Mouse (Mus musculus) heart, postnatal 0 days (tissue): ENCODE results near the gene Prkd3. TPM values are rescaled to one million over a fixed set of nuclear protein-coding genes. Genes with fewer than 3 reads are reported as not detected.

Experiments
- ATAC-seq: fragments of 200-750 bp; cut with Nextera tagmentation; 2 replicates; pipeline ENCODE4 v1.8.0; 2017; ENCODE audit warnings: low read depth, moderate number of reproducible peaks, moderate library complexity; ENCODE audit not compliant: insufficient read depth
- DNase-seq: peaks from one replicate; pipeline ENCODE4 v3.0.0-alpha.2; 2016; ENCODE audit warnings: low spot score
- H3K27ac ChIP-seq: fragments of 300-500 bp; sonication (generic); 2 replicates; pipeline ENCODE4 v1.5.1; 2014; ENCODE audit warnings: low read depth, mild to moderate bottlenecking
- H3K27me3 ChIP-seq: fragments of 300-500 bp; sonication (generic); 2 replicates; pipeline ENCODE4 v1.6.1; 2014; ENCODE audit warnings: low read length, mixed read lengths; ENCODE audit not compliant: control insufficient read depth, insufficient read depth
- H3K36me3 ChIP-seq: fragments of 300-500 bp; sonication (generic); replicated peaks from 2 replicates; pipeline ENCODE4 v1.6.1; 2014; ENCODE audit warnings: low read length, mixed read lengths; ENCODE audit not compliant: control insufficient read depth, insufficient read depth
- H3K4me1 ChIP-seq: fragments of 300-500 bp; sonication (generic); 2 replicates; pipeline ENCODE4 v1.6.1; 2014; ENCODE audit warnings: antibody characterized with exemption; ENCODE audit not compliant: control insufficient read depth, insufficient read depth
- H3K4me2 ChIP-seq: fragments of 300-500 bp; sonication (generic); 2 replicates; pipeline ENCODE4 v1.6.1; 2014; ENCODE audit warnings: low read depth, mild to moderate bottlenecking, low read length, moderate library complexity
- H3K4me3 ChIP-seq: fragments of 300-500 bp; sonication (generic); 2 replicates; pipeline ENCODE4 v1.5.1; 2014; ENCODE audit warnings: low read depth, low read length
- H3K9ac ChIP-seq: fragments of 300-500 bp; sonication (generic); replicated peaks from 2 replicates; pipeline ENCODE4 v1.6.1; 2014; ENCODE audit warnings: low read depth, low read length, mixed read lengths
- H3K9me3 ChIP-seq: fragments of 300-500 bp; sonication (generic); replicated peaks from 2 replicates; pipeline ENCODE4 v1.6.1; 2016; ENCODE audit warnings: low read length; ENCODE audit not compliant: control insufficient read depth
- CTCF ChIP-seq: IDR thresholded peaks from 2 replicates; pipeline ENCODE4 v1.5.1; 2016; ENCODE audit warnings: antibody characterized with exemption, control low read depth, low read depth
- EP300 ChIP-seq: IDR thresholded peaks from 2 replicates; pipeline ENCODE4 v1.6.1; 2016; ENCODE audit warnings: antibody characterized with exemption, low read depth
- WGBS: fragments of 180-500 bp; shearing (Covaris S2); extraction: QIAGEN DNeasy Blood & Tissue Kit; methylation state at CpG from one replicate; pipeline ENCODE4 v1.1.7; 2014; 5-methylcytosine and 5-hydroxymethylcytosine counted together
- polyA plus RNA-seq: library from polyadenylated mRNA; unstranded; fragments of >200 nt; fragmentation: Nextera tagmentation; extraction: Ambion mirVana; gene quantifications from 2 replicates; pipeline ENCODE4 v1.2.1, GENCODE M21; 2015
- total RNA-seq: library from RNA; depleted of rRNA; stranded (reverse); fragments of >200 nt; gene quantifications from 2 replicates; pipeline ENCODE4 v1.2.3, GENCODE M21; 2014; ENCODE audit warnings: low replicate concordance

Prkd3 gene
- total and polyA plus RNA-seq, 2 experiments from 2014 or later, result 12.4 to 39.7 TPM

DNA sequence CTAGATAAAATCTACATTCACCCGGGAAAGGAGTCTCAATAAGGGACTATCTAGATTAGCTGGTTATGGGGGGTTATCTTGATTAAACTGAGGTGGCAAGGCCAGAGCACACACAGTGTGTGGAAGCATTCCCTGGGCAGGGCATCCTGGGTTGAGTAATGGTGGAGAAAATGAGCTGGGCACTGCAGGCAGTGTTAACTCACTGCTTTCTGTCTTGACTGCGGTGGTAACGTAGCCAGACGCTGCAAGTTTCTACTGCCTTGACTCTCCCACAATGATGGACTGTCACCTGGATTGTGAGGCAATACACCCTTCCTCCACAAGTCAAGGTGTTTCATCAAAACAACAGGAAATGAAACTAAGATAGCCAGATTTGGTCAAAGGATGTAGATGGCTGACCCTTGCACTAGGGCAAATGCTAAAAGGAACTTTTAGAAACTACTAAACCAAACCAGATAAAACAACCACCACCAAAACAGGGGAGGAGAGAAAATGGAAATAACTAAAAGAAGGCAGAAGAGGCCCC lies 20.8 kb downstream of the Prkd3 start:
- ATAC-seq, result no peak

DNA sequence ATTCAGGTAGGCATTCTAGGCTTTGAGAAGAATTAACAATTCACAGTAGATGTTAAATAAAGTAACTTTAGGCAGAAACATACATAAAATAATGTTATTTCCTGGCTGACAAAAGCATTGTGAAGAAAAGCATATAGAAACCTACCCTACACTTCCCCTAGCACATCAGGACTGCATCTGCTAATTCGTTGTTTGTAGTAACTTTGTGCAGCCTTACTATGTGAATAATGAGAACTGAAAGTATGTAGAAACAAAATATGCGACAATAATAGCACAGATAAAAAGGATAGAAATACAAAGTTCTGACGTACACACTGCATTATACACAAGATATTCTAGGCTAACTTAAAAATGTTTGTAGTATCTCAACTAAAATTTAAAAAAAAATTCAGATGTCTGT lies 21.4 kb downstream of the Prkd3 start:
- Histone ChIP-seq H3K4me1 (peaks cover 7% of the 10 kb centered on the region; the same call in 1 of the 2 replicates), H3K4me2 (no peak overlapping the region), H3K9me3 (no peaks in the 10 kb centered on the region), H3K36me3 (no peaks in the 10 kb centered on the region), H3K4me3 (no peak overlapping the region), H3K27me3 (no peaks in the 10 kb centered on the region), H3K27ac (no peak overlapping the region), H3K9ac (no peak overlapping the region)
- ATAC-seq (no peak), DNase-seq (no peak)
- TF ChIP-seq EP300 (no peak), CTCF (no peak)
- WGBS, result 88% methylated on average over 3 of the region's 3 CpGs

More for the DNA sequence above, 20.8 kb downstream of the Prkd3 start:
- Histone ChIP-seq H3K4me3 (no peak overlapping the region), H3K9ac (no peak overlapping the region), H3K9me3 (no peaks in the 10 kb centered on the region), H3K4me1 (peaks cover 2% of the 10 kb centered on the region; the same call in 1 of the 2 replicates), H3K36me3 (no peaks in the 10 kb centered on the region), H3K27me3 (no peaks in the 10 kb centered on the region), H3K27ac (no peak overlapping the region), H3K4me2 (no peak overlapping the region)
- no peak for TF ChIP-seq EP300
- no peak for TF ChIP-seq CTCF
- DNase-seq, result no peak
- 92% methylated on average over 4 of the region's 4 CpGs for WGBS

- no peak overlapping the region for H3K4me3 ChIP-seq
- no peaks in the 10 kb centered on the region for H3K9me3 ChIP-seq
- DNase-seq (no peak), ATAC-seq (no peak)
- no peak overlapping the region for H3K27ac ChIP-seq
- WGBS, result 86% methylated on average over 2 of the region's 2 CpGs
- no peak overlapping the region for H3K4me2 ChIP-seq
- no peaks in the 10 kb centered on the region for H3K27me3 ChIP-seq
- H3K9ac ChIP-seq, result no peak overlapping the region
- H3K4me1 ChIP-seq, result peaks cover 8% of the 10 kb centered on the region; the same call in 1 of the 2 replicates
- no peak for TF ChIP-seq EP300
- no peak for TF ChIP-seq CTCF
- no peaks in the 10 kb centered on the region for H3K36me3 ChIP-seq
Observed at GRCm38 (mm10) chr17:78998130-78998529, 22.5 kb downstream of the Prkd3 start.

DNA sequence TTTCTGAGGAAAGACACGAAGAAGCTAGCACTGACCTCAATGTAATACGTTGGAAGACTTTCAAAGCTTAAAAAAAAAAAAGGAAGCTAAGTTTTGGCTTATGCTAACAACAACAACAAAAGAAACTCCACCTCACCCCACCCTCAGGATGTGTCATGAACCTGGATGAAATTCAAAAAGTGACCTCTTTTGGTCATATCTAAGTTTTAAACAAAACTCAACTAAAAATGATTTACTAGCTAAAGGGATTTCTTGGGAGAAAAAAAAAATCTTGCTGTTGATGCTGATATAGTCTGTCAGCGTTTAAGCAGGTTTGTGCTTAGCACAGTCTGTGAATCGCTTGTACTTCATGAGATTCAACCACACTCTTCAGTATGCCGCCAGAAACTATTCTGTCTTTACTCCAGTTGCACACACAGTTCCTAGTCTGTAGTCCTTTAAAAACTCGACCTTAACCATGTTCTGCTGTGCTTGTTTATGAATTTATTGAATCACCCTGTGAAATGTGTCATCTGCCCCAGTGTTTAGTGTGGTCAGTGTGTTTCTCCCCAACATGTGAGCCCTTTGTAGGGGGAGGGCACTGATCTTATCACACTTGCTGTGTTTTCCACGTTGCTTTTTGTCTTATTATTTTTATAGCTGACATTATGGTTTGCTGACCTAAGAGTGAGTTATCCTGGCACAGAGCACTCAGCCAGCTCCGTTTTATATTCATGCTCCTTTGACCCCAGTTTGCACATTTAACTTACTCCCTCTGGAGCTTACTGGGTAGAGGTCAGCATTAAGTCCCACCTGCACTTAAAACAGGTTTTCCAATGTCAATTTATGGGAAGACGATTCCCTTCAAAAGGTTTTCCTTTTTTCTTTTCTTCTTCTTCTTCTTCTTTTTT lies 25.4 kb downstream of the Prkd3 start:
- H3K27ac ChIP-seq, result no peak overlapping the region
- no peak overlapping the region for H3K9ac ChIP-seq
- H3K27me3 ChIP-seq, result no peaks in the 10 kb centered on the region
- peaks cover 8% of the 10 kb centered on the region; the same call in 1 of the 2 replicates for H3K4me1 ChIP-seq
- TF ChIP-seq CTCF (no peak), EP300 (no peak)
- no peaks in the 10 kb centered on the region for H3K9me3 ChIP-seq
- 57% methylated on average over 9 of the region's 9 CpGs for WGBS
- no peak overlapping the region for H3K4me3 ChIP-seq
- no peak for DNase-seq
- no peak overlapping the region for H3K4me2 ChIP-seq
- no peak for ATAC-seq
- no peaks in the 10 kb centered on the region for H3K36me3 ChIP-seq

DNA sequence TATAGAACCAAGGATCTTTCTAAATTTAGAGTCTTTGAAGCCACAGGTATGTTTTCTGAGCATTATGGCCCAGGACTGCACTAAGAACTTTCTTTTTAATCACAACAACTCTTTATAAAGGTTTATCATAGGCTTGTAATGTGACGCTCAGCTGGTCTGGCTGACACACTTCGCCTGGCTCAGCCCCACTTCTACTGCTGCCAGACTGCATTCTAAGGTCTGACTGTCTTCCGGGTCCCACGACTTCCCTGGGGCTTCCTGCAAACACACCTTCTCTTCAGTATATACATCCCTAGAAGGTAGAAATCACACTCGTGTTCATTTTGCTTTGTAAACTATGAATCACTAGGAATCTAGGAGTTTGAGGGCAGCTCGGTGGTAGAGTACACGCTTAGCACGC lies 26.2 kb downstream of the Prkd3 start:
- TF ChIP-seq CTCF, result no peak
- no peak for TF ChIP-seq EP300
- H3K4me1 ChIP-seq, result peaks cover 8% of the 10 kb centered on the region; the same call in 1 of the 2 replicates
- ATAC-seq (no peak), DNase-seq (no peak)
- H3K4me3 ChIP-seq, result no peak overlapping the region
- H3K27ac ChIP-seq, result peak overlapping the region; percentile 15; the same call in 1 of the 2 replicates
- no peaks in the 10 kb centered on the region for H3K36me3 ChIP-seq
- no peaks in the 10 kb centered on the region for H3K9me3 ChIP-seq
- no peak overlapping the region for H3K9ac ChIP-seq
- WGBS, result 65% methylated on average over 8 of the region's 8 CpGs
- no peaks in the 10 kb centered on the region for H3K27me3 ChIP-seq
- no peak overlapping the region for H3K4me2 ChIP-seq
